Mouse (Mus musculus): ENCODE data around the gene Cplx3.
A peak's percentile ranks its signal among the peaks of the same experiment; 100 is the strongest.

Cplx3 gene

DNA sequence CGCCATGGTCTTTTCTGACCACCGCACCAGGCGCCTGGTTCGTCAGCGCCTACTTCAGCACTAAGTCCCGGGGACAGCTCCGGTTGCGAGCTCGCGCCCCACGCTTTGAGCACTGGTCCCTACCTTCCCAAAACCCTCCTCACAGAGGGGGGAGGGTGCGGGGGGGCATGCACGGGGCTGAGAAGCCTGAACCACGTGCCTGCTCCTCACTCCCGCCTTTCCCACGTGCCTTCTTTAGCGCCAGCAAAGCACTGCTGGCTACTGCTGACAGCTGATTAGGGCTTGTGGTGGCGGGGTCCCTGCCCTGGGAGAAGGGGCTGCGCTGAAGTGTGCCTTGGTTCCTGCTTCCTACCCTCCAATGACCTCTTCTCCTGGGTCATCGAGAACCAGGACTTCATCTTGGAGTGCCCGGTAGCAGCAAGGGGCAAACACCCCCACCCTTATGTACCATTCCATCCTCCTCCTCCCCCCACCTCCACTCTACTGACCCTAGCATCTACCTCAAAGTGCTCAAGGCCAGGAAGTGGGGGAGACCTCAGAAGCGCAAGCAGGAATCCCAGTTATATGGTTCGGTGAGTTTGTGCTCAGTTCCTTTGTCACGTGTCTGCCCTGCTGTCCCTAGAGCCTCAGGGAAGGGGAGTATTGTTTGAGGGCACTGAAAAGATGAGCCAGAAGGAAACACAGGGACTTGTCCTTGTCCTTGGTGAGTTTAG is at the start of gene Cplx3:
Cplx3 (minus strand) TSS at position 143 of the 713 bp plus-strand sequence.
- DNase-seq (ENCODE audit: low read depth) = peak; percentile 36

DNA sequence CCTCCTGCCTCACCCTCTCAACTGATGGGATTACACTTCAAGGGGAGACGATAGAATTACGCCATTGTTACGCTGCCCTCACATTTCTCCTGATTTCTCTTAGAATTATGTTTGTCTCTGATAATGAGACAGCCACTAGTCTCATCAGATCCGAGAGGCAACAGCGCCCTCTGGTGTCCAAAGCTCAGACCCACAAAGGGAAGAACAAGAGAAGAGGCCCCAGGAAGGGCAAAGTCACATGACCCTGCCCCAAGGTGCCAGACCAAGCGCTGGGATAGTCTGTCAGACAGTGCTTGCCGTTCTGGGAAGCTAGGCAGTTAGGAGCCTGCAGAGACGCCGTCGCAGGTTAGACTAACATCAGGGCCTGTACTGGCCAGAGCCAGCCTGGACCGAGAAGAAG is 49.7 kb upstream of the Cplx3 start:
- DNase-seq (ENCODE audit: low read depth) = peak; percentile 96

DNA sequence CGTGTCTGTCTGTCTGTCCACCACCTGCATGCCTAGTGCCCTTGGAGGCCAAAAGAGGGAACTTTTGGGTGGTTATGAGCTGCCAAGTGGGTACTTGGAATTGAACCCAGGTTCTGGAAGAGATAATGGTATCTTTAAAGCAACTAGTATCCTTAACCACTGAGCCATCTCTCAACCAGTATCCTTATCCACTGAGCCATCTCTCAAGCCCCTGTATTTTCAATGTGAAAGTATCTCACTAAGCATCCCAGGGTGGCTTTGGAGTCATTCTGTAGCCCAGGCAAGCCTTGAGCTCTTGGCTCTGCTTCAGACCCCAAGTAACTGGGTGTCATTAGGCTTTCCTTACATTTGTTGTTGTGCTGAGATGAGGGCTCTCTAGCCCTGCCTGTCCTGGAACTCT is 48.9 kb upstream of the Cplx3 start:
- DNase-seq (ENCODE audit: low read depth) = no peak

- DNase-seq (ENCODE audit: low read depth) = no peak
These were observed 47.2 kb upstream of the Cplx3 start, which contains the start of gene Csk for GRCm38 (mm10) chr9:57653283-57653682. Csk (minus strand) TSS chr9:57653631.

DNA sequence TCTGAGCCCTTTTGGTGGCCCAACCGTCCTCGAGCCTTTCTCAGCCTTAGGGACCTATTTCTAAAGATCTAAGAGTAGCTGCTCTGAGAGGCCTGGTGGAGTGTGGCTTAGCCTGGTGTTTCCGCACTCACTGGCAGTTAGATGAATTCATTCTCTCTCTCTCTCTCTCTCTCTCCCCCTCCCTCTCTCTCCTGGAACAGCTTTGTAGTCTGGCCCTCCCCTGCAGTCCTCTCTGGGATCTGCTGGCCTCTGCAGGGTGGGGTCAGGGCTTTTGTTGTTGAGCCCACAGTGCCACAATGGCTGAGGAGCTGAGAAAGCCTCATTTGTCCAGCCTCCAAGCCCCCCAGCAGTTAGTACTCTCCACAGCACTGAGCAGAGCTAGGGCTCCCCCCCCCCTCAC is 46.8 kb upstream of the Cplx3 start:
- DNase-seq (ENCODE audit: low read depth) = no peak

DNA sequence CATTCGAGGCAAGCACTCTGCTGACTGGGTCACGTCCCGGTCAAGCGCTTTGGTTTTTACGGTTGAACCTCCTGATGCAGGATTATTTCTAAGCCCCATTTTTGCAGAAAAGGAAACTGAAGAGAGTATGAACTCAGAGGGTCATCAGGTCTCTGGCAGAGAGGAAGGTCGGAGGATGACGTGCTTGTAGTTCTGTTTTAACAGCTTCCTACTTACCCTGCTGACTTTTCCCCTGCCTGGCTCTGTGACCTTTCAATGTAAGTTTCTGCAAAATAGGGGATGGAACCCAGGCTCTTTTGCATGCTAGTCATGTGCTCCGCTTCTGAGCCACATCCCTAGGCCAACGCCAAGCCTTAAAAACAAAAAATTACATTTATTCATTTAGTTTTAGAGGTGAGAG is 46.3 kb upstream of the Cplx3 start:
- DNase-seq (ENCODE audit: low read depth) = no peak

DNA sequence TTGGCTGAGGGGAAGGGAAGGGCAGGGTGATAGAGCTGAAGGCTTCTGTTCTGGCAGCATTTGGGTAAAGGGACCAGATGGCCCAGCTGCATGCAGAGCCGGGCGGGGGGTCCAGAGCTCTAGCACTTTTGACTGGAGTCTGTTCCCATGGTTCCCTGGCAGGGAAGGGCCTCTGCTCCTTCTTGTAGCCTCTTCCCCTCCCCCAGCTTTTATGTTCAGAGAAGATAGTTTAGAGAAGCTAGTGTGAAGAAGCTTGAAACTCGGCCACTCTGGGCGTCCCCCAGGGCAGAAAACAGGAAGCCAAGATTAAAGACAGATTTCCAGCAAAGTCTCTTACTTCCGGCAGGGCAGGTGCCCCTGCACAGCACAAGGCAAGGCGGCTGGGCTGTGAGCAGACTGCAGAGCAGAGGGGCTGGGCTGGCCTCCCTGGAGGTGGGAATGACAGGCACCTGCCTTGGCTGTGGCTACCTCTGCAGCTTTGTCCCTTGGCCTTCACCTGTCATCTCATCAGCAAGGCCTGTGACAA is 44.8 kb upstream of the Cplx3 start:
- DNase-seq (ENCODE audit: low read depth) = peak; percentile 19

DNA sequence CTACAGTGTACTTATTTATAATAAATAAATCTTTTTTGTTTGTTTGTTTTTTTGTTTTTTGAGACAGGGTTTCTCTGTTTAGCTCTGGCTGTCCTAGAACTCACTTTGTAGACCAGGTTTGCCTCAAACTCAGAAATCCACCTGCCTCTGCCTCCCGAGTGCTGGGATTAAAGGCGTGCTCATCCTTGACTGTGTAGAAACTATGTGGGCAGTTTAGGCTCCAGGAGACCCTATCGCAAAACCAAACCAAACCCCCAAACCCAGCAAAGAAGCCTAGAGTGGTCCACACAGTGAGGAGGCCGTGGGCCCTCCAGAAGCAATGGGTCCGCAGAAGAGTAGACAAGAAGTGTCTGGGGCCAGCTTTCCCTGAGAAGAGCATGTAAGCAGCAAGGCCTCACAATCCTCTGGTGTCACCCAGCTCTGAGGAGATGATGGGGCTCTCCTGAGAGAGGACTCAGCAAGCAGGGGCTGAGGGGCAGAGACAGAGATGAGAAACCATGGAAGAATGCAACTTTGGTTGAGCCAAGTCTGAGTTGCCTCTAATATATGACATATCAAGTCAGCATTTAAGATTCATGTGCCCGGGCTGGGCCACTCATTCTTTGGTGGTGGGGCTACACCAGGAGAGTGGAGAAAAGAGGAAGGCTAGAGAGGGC is 44.2 kb upstream of the Cplx3 start:
- peak; percentile 61 for DNase-seq (ENCODE audit: low read depth)

GRCm38 (mm10) chr9:57647286-57648108 is 41.4 kb upstream of the Cplx3 start:
- no peak for DNase-seq (ENCODE audit: low read depth)

GRCm38 (mm10) chr9:57646551-57647103 is 40.5 kb upstream of the Cplx3 start:
- no peak for DNase-seq (ENCODE audit: low read depth)

- peak; percentile 94 for DNase-seq (ENCODE audit: low read depth)
These were observed 39.1 kb upstream of the Cplx3 start for GRCm38 (mm10) chr9:57644944-57645893.

- DNase-seq (ENCODE audit: low read depth) = peak; percentile 24
These were observed 38.4 kb upstream of the Cplx3 start for GRCm38 (mm10) chr9:57644442-57644943.

DNA sequence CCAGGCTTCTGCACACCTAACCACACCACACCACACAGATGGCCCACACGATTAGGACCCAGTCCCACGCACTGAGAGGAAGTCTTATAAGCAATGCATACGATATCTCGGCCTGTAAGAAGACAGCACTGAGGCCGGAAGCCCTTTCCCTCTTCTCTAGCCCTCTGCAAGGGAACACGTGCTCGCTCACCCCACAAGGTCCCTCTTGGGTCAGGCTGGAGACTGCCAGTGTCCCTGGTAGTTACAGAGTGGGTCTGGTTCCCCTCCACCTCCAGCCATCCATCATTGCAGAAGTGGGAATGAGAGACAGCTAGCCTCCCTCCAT is 37.7 kb upstream of the Cplx3 start:
- DNase-seq (ENCODE audit: low read depth) = no peak

- no peak for DNase-seq (ENCODE audit: low read depth)
These were observed 37.2 kb upstream of the Cplx3 start for GRCm38 (mm10) chr9:57643169-57643855.

DNA sequence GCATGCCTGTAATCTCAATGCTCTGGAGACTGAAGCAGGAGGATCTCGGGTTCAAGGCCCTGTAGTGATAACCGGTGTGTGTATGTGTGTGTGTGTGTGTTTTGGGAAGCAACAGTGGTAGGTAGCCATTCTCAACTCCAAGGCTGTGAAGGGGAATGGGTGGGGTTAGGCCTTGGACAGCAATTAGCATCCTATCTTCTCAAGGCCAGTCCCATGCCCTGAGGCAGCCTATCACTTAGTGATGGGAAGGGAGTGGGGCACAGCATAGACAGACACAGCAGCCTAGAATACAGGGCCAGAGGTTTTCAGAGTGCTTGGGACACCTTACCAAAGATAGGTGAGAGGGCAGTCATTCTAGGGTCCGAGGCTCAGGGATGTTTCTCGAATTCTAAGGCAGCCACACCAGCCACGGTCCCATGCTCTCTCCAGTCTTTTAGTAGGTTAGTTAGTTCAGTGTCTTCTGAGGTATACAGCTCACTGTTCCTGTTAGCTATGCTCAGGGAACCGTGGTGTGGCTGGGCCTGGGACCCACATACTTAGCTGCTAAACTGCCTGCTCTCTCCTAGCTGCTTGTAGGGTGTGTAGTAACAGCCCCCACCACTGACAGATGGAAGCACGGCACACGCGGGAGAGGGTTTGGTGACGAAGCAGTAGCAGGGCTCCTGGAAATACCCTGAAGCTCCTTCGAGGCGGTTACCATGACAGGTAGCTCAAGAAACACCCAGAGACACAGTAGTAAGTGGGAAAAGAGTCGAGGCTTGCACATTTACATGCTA is 35.9 kb upstream of the Cplx3 start:
- DNase-seq (ENCODE audit: low read depth) = no peak

GRCm38 (mm10) chr9:57641022-57641421 is 34.9 kb upstream of the Cplx3 start:
- DNase-seq (ENCODE audit: low read depth) = no peak

DNA sequence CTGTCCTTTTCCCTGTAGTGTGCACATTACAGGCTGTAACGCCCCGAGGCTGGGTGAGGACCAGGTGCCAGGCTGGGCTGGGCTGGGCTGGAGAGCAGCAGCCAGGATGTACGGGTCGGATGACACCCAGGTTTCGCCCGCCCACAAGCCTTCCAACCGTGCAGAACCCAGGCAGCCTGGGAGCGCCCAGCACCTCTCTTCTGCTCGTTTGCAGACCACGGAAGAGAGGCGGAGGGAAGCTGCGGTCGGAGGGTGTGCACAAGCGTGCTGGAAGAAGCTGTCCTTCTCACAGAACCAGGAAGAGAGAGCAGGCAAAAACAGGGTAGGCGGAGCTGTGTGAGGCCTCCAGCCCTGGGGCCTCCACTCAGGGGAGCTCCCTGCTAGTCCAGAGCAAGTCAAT is 34.3 kb upstream of the Cplx3 start:
- peak; percentile 60 for DNase-seq (ENCODE audit: low read depth)

- DNase-seq (ENCODE audit: low read depth) = no peak
These were observed 33.7 kb upstream of the Cplx3 start for GRCm38 (mm10) chr9:57639661-57640328.

Measured in NIH3T3 (cell line).